10 mouse cellular contexts compared by ENCODE assay signal in the genomic region with DNA sequence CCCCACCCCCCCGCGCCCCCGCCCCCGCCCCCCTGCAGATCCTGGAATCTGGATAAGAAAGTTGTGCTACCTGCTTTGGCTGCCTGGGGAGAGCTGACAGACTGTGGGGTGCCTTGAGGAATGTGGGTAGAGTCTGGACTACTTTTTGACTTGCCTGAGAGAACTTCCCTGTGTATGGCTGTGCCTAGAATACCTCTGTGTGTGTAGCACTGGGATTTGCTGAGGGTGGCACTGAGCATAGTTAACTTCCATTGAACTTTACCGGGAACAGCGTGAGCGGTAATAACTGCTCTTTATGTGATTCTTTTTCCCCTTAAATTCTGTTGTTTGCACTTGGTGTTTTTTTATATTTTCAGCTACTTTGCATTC.
DNase-seq lines count a peak whose midpoint lies in the region; ATAC-seq lines count a peak whose summit lies in the region.
"Had no signal": no experiment of that assay in that cellular context is flagged by ENCODE, and none has a peak within 500 bp of the region (broad histone marks: within the 10 kb centered on the region; RNA-seq: fewer than 3 reads in every experiment).

No protein-coding gene starts in this region.

- no peaks in the 10 kb centered on the region for H3K9me3 ChIP-seq in heart, embryonic 11.5 days (replicated peaks; ENCODE audit: control insufficient read depth, low read length)
- H3K9me3 ChIP-seq in lung, embryonic 16.5 days (ENCODE audit: control insufficient read depth, low read length): no peaks in the 10 kb centered on the region
- H3K9me3 ChIP-seq in intestine, embryonic 16.5 days (ENCODE audit: control insufficient read depth, low read length): no peaks in the 10 kb centered on the region
- H3K9me3 ChIP-seq in neural tube, embryonic 15.5 days (replicated peaks): no peaks in the 10 kb centered on the region

- no peak for DNase-seq in heart, postnatal 14 days
- DNase-seq in lung, postnatal 14 days: no peak
- no peak for DNase-seq in layer of hippocampus, postnatal 25 days (ENCODE audit: extremely low spot score in 1 of 2, low spot score in 1 of 2)
- no peak for DNase-seq in layer of hippocampus, postnatal 10 days (ENCODE audit: low spot score in 2 of 2)
- DNase-seq: thymus, postnatal 36 days had no signal

- H3K4me1 ChIP-seq in heart, embryonic 11.5 days (ENCODE audit: control insufficient read depth, insufficient read depth, low read length): peaks cover 32% of the 10 kb centered on the region
- H3K4me1 ChIP-seq in lung, embryonic 16.5 days (replicated peaks; ENCODE audit: control insufficient read depth, insufficient read depth, low read length): peaks cover 2% of the 10 kb centered on the region
- H3K4me1 ChIP-seq in intestine, embryonic 16.5 days (ENCODE audit: control insufficient read depth, insufficient read depth, low read length): peaks cover 11% of the 10 kb centered on the region; the same call in 1 of the 2 replicates
- H3K4me1 ChIP-seq in neural tube, embryonic 15.5 days: peaks cover 17% of the 10 kb centered on the region

- no peaks in the 10 kb centered on the region for H3K27me3 ChIP-seq in heart, embryonic 11.5 days (ENCODE audit: control insufficient read depth, insufficient read depth, low read length)
- H3K27me3 ChIP-seq in lung, embryonic 16.5 days (ENCODE audit: control insufficient read depth, insufficient read depth, low read depth, low read length): no peaks in the 10 kb centered on the region
- H3K27me3 ChIP-seq in intestine, embryonic 16.5 days (replicated peaks; ENCODE audit: control insufficient read depth, insufficient read depth, low read length): no peaks in the 10 kb centered on the region
- H3K27me3 ChIP-seq in neural tube, embryonic 15.5 days (replicated peaks): no peaks in the 10 kb centered on the region

- no peaks in the 10 kb centered on the region for H3K36me3 ChIP-seq in heart, embryonic 11.5 days (ENCODE audit: control insufficient read depth, insufficient read depth, low read length)
- no peaks in the 10 kb centered on the region for H3K36me3 ChIP-seq in lung, embryonic 16.5 days (ENCODE audit: control insufficient read depth, insufficient read depth, low read length)
- H3K36me3 ChIP-seq in intestine, embryonic 16.5 days (ENCODE audit: control insufficient read depth, insufficient read depth, low read length): no peaks in the 10 kb centered on the region
- H3K36me3 ChIP-seq in neural tube, embryonic 15.5 days: no peaks in the 10 kb centered on the region

- peak overlapping the region; percentile 62 for H3K4me2 ChIP-seq in heart, embryonic 11.5 days
- peak overlapping the region; percentile 45 for H3K4me2 ChIP-seq in lung, embryonic 16.5 days (ENCODE audit: low read depth, low read length)
- peak overlapping the region; percentile 47 for H3K4me2 ChIP-seq in intestine, embryonic 16.5 days (ENCODE audit: low read depth, low read length)
- H3K4me2 ChIP-seq in neural tube, embryonic 15.5 days: peak overlapping the region; percentile 12; the same call in 1 of the 2 replicates

- 0 out of 2 replicates have a peak, but pooled peaks have one; percentile 55 for ATAC-seq in heart, embryonic 11.5 days (replicated peaks; ENCODE audit: insufficient number of reproducible peaks, low FRiP score, low TSS enrichment)
- peak; percentile 56; the same call in 1 of the 2 replicates for ATAC-seq in lung, embryonic 16.5 days (ENCODE audit: low read depth)
- peak; percentile 55; the same call in 1 of the 2 replicates for ATAC-seq in intestine, embryonic 16.5 days
- ATAC-seq in neural tube, embryonic 15.5 days (ENCODE audit: low FRiP score): peak; percentile 46; the same call in 1 of the 2 replicates

- intact Hi-C loops in heart, postnatal 14 days (cut with DNase I): no loop called here

- peak overlapping the region; percentile 33 for H3K4me3 ChIP-seq in heart, embryonic 11.5 days (ENCODE audit: low read depth, low read length)
- H3K4me3 ChIP-seq in lung, embryonic 16.5 days (ENCODE audit: low read length): no peak overlapping the region; the same call in 1 of the 2 replicates
- peak overlapping the region; percentile 18; the same call in 1 of the 2 replicates for H3K4me3 ChIP-seq in intestine, embryonic 16.5 days (ENCODE audit: low read length)
- H3K4me3 ChIP-seq in neural tube, embryonic 15.5 days (replicated peaks): no peak overlapping the region

- no peak overlapping the region for H3K9ac ChIP-seq in heart, embryonic 11.5 days (ENCODE audit: low read depth, low read length)
- no peak overlapping the region for H3K9ac ChIP-seq in lung, embryonic 16.5 days (ENCODE audit: low read length)
- no peak overlapping the region for H3K9ac ChIP-seq in intestine, embryonic 16.5 days (ENCODE audit: low read depth, low read length)
- H3K9ac ChIP-seq in neural tube, embryonic 15.5 days (replicated peaks): no peak overlapping the region

- no peak overlapping the region for H3K27ac ChIP-seq in heart, embryonic 11.5 days (ENCODE audit: low read depth, low read length)
- H3K27ac ChIP-seq in lung, embryonic 16.5 days (ENCODE audit: low read length): no peak overlapping the region
- H3K27ac ChIP-seq in intestine, embryonic 16.5 days (ENCODE audit: low read length): no peak overlapping the region
- H3K27ac ChIP-seq in neural tube, embryonic 15.5 days (replicated peaks): no peak overlapping the region
- H3K27ac ChIP-seq: macrophage had no signal

- WGBS in heart, embryonic 11.5 days (ENCODE audit: insufficient replicate concordance): 13% methylated on average over 7 of the region's 7 CpGs
- 15% methylated on average over 7 of the region's 7 CpGs for WGBS in lung, embryonic 16.5 days
- WGBS in intestine, embryonic 16.5 days: 27% methylated on average over 6 of the region's 7 CpGs
- WGBS in neural tube, embryonic 15.5 days: 16% methylated on average over 7 of the region's 7 CpGs

Comparison
In these comparisons a context has a peak if more than half of its experiments do, and no peak if none do; other contexts are left out.
1. H3K4me2 ChIP-seq: peak in every context shown above with its lines; median percentile 62 in heart, embryonic 11.5 days; 47 in intestine, embryonic 16.5 days; 45 in lung, embryonic 16.5 days; 12 in neural tube, embryonic 15.5 days.
2. H3K4me3 ChIP-seq: peak in heart, embryonic 11.5 days (single experiment) and intestine, embryonic 16.5 days (single experiment); none in lung, embryonic 16.5 days (single experiment) and neural tube, embryonic 15.5 days (single experiment).
3. Peak in every context shown above with its lines, with median percentiles within 50 percentile points of each other: ATAC-seq.